Mouse (Mus musculus) liver, embryonic 14.5 days (tissue): ENCODE measurements at regions not wholly inside any gene's neighbourhood (a gene's known extent, or its start where the extent isn't known, plus 50 kb on each side); places are given as distances from the start of the nearest gene placed in this dataset.

Experiments used
- ATAC-seq: fragments of 200-750 bp; cut with Nextera tagmentation; 2 replicates; pipeline ENCODE4 v1.8.0; 2017; ENCODE audit warnings: moderate number of reproducible peaks, mild to moderate bottlenecking, moderate library complexity; ENCODE audit not compliant: insufficient read depth
- DNase-seq, 3 experiments: peaks; one replicate each; pipeline ENCODE4 v3.0.0-alpha.2; 2012 to 2013; ENCODE audit warnings: low read depth in 3 of 3, low spot score in 3 of 3
- H3K27ac ChIP-seq: fragments of 300-500 bp; sonication (generic); 2 replicates; pipeline ENCODE4 v1.5.1; 2014; ENCODE audit warnings: moderate library complexity, mild to moderate bottlenecking, control low read depth, inconsistent platforms
- H3K27me3 ChIP-seq: fragments of 300-500 bp; sonication (generic); 2 replicates; pipeline ENCODE4 v1.6.1; 2014; ENCODE audit warnings: mild to moderate bottlenecking, low read length, moderate library complexity; ENCODE audit not compliant: control insufficient read depth, insufficient read depth
- H3K36me3 ChIP-seq: fragments of 300-500 bp; sonication (generic); replicated peaks from 2 replicates; pipeline ENCODE4 v1.6.1; 2014; ENCODE audit warnings: low read depth; ENCODE audit not compliant: control insufficient read depth, insufficient read depth
- H3K4me1 ChIP-seq, 2 experiments: fragments of 200-500 bp in 1 of 2; fragments of 300-500 bp in 1 of 2; sonication (generic) in 1 of 2; replicated peaks; 2 replicates each; pipeline ENCODE4 v1.6.1; 2012 to 2014; ENCODE audit warnings: antibody characterized with exemption in 1 of 2, inconsistent platforms in 1 of 2, low read length in 1 of 2; ENCODE audit not compliant: control insufficient read depth in 2 of 2, insufficient read depth in 2 of 2
- H3K4me2 ChIP-seq: fragments of 300-500 bp; sonication (generic); 2 replicates; pipeline ENCODE4 v1.6.1; 2014; ENCODE audit warnings: low read depth, mild to moderate bottlenecking, control low read depth, moderate library complexity
- H3K4me3 ChIP-seq, 2 experiments: fragments of 200-500 bp in 1 of 2; fragments of 300-500 bp in 1 of 2; sonication (generic) in 1 of 2; 2 replicates each; pipeline ENCODE4 v1.5.1; 2012 to 2014; ENCODE audit warnings: low read depth in 2 of 2, low read length in 2 of 2, mild to moderate bottlenecking in 2 of 2, control low read depth in 1 of 2, inconsistent platforms in 1 of 2, moderate library complexity in 1 of 2; ENCODE audit not compliant: insufficient read depth in 1 of 2
- H3K9ac ChIP-seq: fragments of 300-500 bp; sonication (generic); replicated peaks from 2 replicates; pipeline ENCODE4 v1.6.1; 2014; ENCODE audit warnings: mild to moderate bottlenecking, control low read depth, moderate library complexity
- H3K9me3 ChIP-seq: fragments of 300-500 bp; sonication (generic); 2 replicates; pipeline ENCODE4 v1.6.1; 2016; ENCODE audit warnings: low read length, mixed read lengths; ENCODE audit not compliant: control insufficient read depth
- CTCF ChIP-seq: IDR thresholded peaks from 2 replicates; pipeline ENCODE4 v1.5.1; 2016; ENCODE audit warnings: antibody characterized with exemption, low read depth, control low read depth
- EP300 ChIP-seq: IDR thresholded peaks from 2 replicates; pipeline ENCODE4 v1.6.1; 2016; ENCODE audit warnings: antibody characterized with exemption, low read depth
- WGBS: fragments of 180-500 bp; shearing (Covaris S2); extraction: QIAGEN DNeasy Blood & Tissue Kit; methylation state at CpG from one replicate; pipeline ENCODE4 v1.1.7; 2014; ENCODE audit not compliant: insufficient replicate concordance; 5-methylcytosine and 5-hydroxymethylcytosine counted together

- DNase-seq (no peak), ATAC-seq (no peak)
- Histone ChIP-seq H3K4me3 (no peak overlapping the region), H3K4me2 (no peak overlapping the region), H3K27ac (no peak overlapping the region), H3K4me1 (no peaks in the 10 kb centered on the region), H3K27me3 (no peaks in the 10 kb centered on the region), H3K9me3 (no peaks in the 10 kb centered on the region), H3K9ac (no peak overlapping the region), H3K36me3 (no peaks in the 10 kb centered on the region)
- TF ChIP-seq CTCF (no peak), EP300 (no peak)
- 73% methylated on average over 1 of the region's 1 CpGs for WGBS
These were observed 191.4 kb downstream of the Gnat3 start for GRCm38 (mm10) chr5:18153703-18154102.

- no peak overlapping the region for H3K27ac ChIP-seq
- no peaks in the 10 kb centered on the region for H3K36me3 ChIP-seq
- TF ChIP-seq EP300 (no peak), CTCF (no peak)
- H3K9me3 ChIP-seq: no peaks in the 10 kb centered on the region
- DNase-seq: no peak
- no peak for ATAC-seq
- no peak overlapping the region for H3K9ac ChIP-seq
- no peaks in the 10 kb centered on the region for H3K4me1 ChIP-seq
- H3K4me3 ChIP-seq: no peak overlapping the region
- H3K4me2 ChIP-seq: no peak overlapping the region
- H3K27me3 ChIP-seq: no peaks in the 10 kb centered on the region
These were observed 196.6 kb downstream of the Gnai1 start for GRCm38 (mm10) chr5:18163515-18163914.

- Histone ChIP-seq H3K4me3 (no peak overlapping the region), H3K9ac (no peak overlapping the region), H3K4me2 (no peak overlapping the region), H3K4me1 (no peaks in the 10 kb centered on the region), H3K27ac (no peak overlapping the region), H3K27me3 (no peaks in the 10 kb centered on the region), H3K36me3 (no peaks in the 10 kb centered on the region), H3K9me3 (no peaks in the 10 kb centered on the region)
- ATAC-seq (no peak), DNase-seq (no peak)
- WGBS: 59% methylated on average over 3 of the region's 3 CpGs
- TF ChIP-seq CTCF: no peak
- no peak for TF ChIP-seq EP300
These were observed 182.3 kb downstream of the Gnai1 start for GRCm38 (mm10) chr5:18177810-18178209.

- TF ChIP-seq CTCF (no peak), EP300 (no peak)
- WGBS: 41% methylated on average over 4 of the region's 4 CpGs
- DNase-seq: no peak
- Histone ChIP-seq H3K27me3 (no peaks in the 10 kb centered on the region), H3K9ac (no peak overlapping the region), H3K4me3 (no peak overlapping the region), H3K4me1 (no peaks in the 10 kb centered on the region), H3K27ac (no peak overlapping the region), H3K9me3 (no peaks in the 10 kb centered on the region), H3K36me3 (no peaks in the 10 kb centered on the region), H3K4me2 (no peak overlapping the region)
- no peak for ATAC-seq
These were observed 148.6 kb downstream of the Gnai1 start for GRCm38 (mm10) chr5:18211395-18212057.
